Mouse (Mus musculus) bone marrow macrophage, adult 2 months (primary cell): ENCODE data around the gene Taf10. TPM values are rescaled to one million over a fixed set of nuclear protein-coding genes. Genes with fewer than 3 reads are reported as not detected.
"Not testable (repeated sequence)": the region's sequence is repeated elsewhere in the genome, so short reads cannot be mapped to it uniquely, and the experiment has no call there.

ENCODE experiments used
- H3K27ac ChIP-seq: 2 replicates; pipeline ENCODE4 v1.5.1; 2012; ENCODE audit warnings: low read depth, low read length; ENCODE audit not compliant: insufficient read depth
- H3K4me1 ChIP-seq: 2 replicates; pipeline ENCODE4 v1.6.1; 2012; ENCODE audit warnings: low read length; ENCODE audit not compliant: control insufficient read depth, insufficient read depth
- H3K4me3 ChIP-seq: 2 replicates; pipeline ENCODE4 v1.5.1; 2012; ENCODE audit warnings: mild to moderate bottlenecking, low read length, moderate library complexity; ENCODE audit not compliant: insufficient read depth
- CTCF ChIP-seq: IDR thresholded peaks from 2 replicates; pipeline ENCODE4 v1.5.1; 2012; ENCODE audit warnings: low read depth, mild to moderate bottlenecking, low read length, moderate library complexity
- POLR2A ChIP-seq: IDR thresholded peaks from 2 replicates; pipeline ENCODE4 v1.6.1; 2012; ENCODE audit warnings: mild to moderate bottlenecking, low read depth, low read length, borderline replicate concordance
- polyA plus RNA-seq: library from polyadenylated mRNA; stranded (reverse); fragments of >200 nt; gene quantifications from 2 replicates; pipeline ENCODE4 v1.2.4, GENCODE M21; 2012; ENCODE audit not compliant: missing spikeins, insufficient read depth, insufficient read length

Taf10 gene
- polyA plus RNA-seq, 1 experiment, result 133 TPM

- H3K4me1 ChIP-seq, result peaks cover 25% of the 10 kb centered on the region
- no peak overlapping the region for H3K4me3 ChIP-seq
- TF ChIP-seq CTCF, result no peak
- TF ChIP-seq POLR2A, result no peak
- H3K27ac ChIP-seq, result no peak overlapping the region
Measured at GRCm38 (mm10) chr7:105740089-105740795, 3.9 kb downstream of the Taf10 start.

- peaks cover 25% of the 10 kb centered on the region for H3K4me1 ChIP-seq
- peak overlapping the region; percentile 31 for H3K4me3 ChIP-seq
- peak overlapping the region; percentile 70 for H3K27ac ChIP-seq
- TF ChIP-seq CTCF (no peak), POLR2A (no peak)
Measured at GRCm38 (mm10) chr7:105738948-105739347, 5.2 kb downstream of the Taf10 start.

GRCm38 (mm10) chr7:105738286-105738685 lies 5.9 kb downstream of the Taf10 start:
- H3K27ac ChIP-seq, result no peak overlapping the region
- TF ChIP-seq CTCF (no peak), POLR2A (no peak)
- H3K4me3 ChIP-seq, result no peak overlapping the region
- peaks cover 24% of the 10 kb centered on the region for H3K4me1 ChIP-seq

GRCm38 (mm10) chr7:105737648-105738047 lies 6.5 kb downstream of the Taf10 start:
- peaks cover 20% of the 10 kb centered on the region for H3K4me1 ChIP-seq
- peak overlapping the region; percentile 24; the same call in 1 of the 2 replicates for H3K27ac ChIP-seq
- TF ChIP-seq CTCF (no peak), POLR2A (no peak)
- H3K4me3 ChIP-seq, result peak overlapping the region; percentile 69

GRCm38 (mm10) chr7:105736911-105737521 lies 7.1 kb downstream of the Taf10 start, which contains the start of gene Rrp8:
Gene Rrp8, minus strand, starts transcription at chr7:105737385.
- Histone ChIP-seq H3K4me1 (peaks cover 20% of the 10 kb centered on the region), H3K4me3 (peak within 1 kb of the TSS; percentile 85), H3K27ac (peak within 1 kb of the TSS; percentile 70)
- TF ChIP-seq POLR2A (no peak), CTCF (no peak)

- Histone ChIP-seq H3K27ac (peak within 1 kb of the TSS; percentile 70), H3K4me1 (peaks cover 20% of the 10 kb centered on the region), H3K4me3 (peak within 1 kb of the TSS; percentile 85)
- TF ChIP-seq CTCF, result no peak
- no peak for TF ChIP-seq POLR2A
Measured at GRCm38 (mm10) chr7:105736264-105736901, 7.8 kb downstream of the Taf10 start, which contains the start of gene Ilk. Gene Ilk, plus strand, starts transcription at chr7:105736592.

GRCm38 (mm10) chr7:105735464-105735863 lies 8.7 kb downstream of the Taf10 start:
- H3K27ac ChIP-seq, result not testable (repeated sequence)
- Histone ChIP-seq H3K4me3 (peak overlapping the region; percentile 85), H3K4me1 (peaks cover 20% of the 10 kb centered on the region)

- H3K4me3 ChIP-seq, result no peak overlapping the region
- peaks cover 17% of the 10 kb centered on the region for H3K4me1 ChIP-seq
- no peak for TF ChIP-seq CTCF
- no peak for TF ChIP-seq POLR2A
Measured at GRCm38 (mm10) chr7:105734826-105735225, 9.3 kb downstream of the Taf10 start.

GRCm38 (mm10) chr7:105733836-105734235 lies 10.3 kb downstream of the Taf10 start:
- TF ChIP-seq POLR2A (no peak), CTCF (no peak)
- Histone ChIP-seq H3K4me1 (peaks cover 12% of the 10 kb centered on the region), H3K27ac (no peak overlapping the region), H3K4me3 (no peak overlapping the region)

More at GRCm38 (mm10) chr7:105734826-105735225, 9.3 kb downstream of the Taf10 start:
- no peak overlapping the region for H3K27ac ChIP-seq
